Mouse (Mus musculus) limb, embryonic 15.5 days (tissue): Measurements from ENCODE around the gene Slc41a2. TPM values are rescaled to one million over a fixed set of nuclear protein-coding genes. Genes with fewer than 3 reads are reported as not detected.

Experiments used
- ATAC-seq: fragments of 200-750 bp; cut with Nextera tagmentation; 2 replicates; pipeline ENCODE4 v1.8.0; 2017; ENCODE audit warnings: low read depth, moderate TSS enrichment; ENCODE audit not compliant: insufficient number of reproducible peaks, low FRiP score, low TSS enrichment
- H3K27ac ChIP-seq: fragments of 300-500 bp; sonication (generic); 2 replicates; pipeline ENCODE4 v1.5.1; 2015; ENCODE audit warnings: moderate library complexity, mild to moderate bottlenecking, inconsistent platforms
- H3K27me3 ChIP-seq: fragments of 300-500 bp; sonication (generic); 2 replicates; pipeline ENCODE4 v1.6.1; 2015; ENCODE audit warnings: inconsistent platforms
- H3K36me3 ChIP-seq: fragments of 300-500 bp; sonication (generic); 2 replicates; pipeline ENCODE4 v1.6.1; 2015; ENCODE audit warnings: inconsistent platforms
- H3K4me1 ChIP-seq: fragments of 300-500 bp; sonication (generic); 2 replicates; pipeline ENCODE4 v1.6.1; 2015; ENCODE audit warnings: inconsistent platforms
- H3K4me2 ChIP-seq: fragments of 300-500 bp; sonication (generic); 2 replicates; pipeline ENCODE4 v1.6.1; 2015; ENCODE audit warnings: mild to moderate bottlenecking, inconsistent platforms
- H3K4me3 ChIP-seq: fragments of 300-500 bp; sonication (generic); 2 replicates; pipeline ENCODE4 v1.5.1; 2015; ENCODE audit warnings: mild to moderate bottlenecking, inconsistent platforms
- H3K9ac ChIP-seq: fragments of 300-500 bp; sonication (generic); 2 replicates; pipeline ENCODE4 v1.6.1; 2015; ENCODE audit warnings: inconsistent platforms
- H3K9me3 ChIP-seq: fragments of 300-500 bp; sonication (generic); 2 replicates; pipeline ENCODE4 v1.6.1; 2016; ENCODE audit warnings: inconsistent platforms
- WGBS: fragments of 180-500 bp; shearing (Covaris S2); methylation state at CpG from one replicate; pipeline ENCODE4 v1.1.7; 2015; 5-methylcytosine and 5-hydroxymethylcytosine counted together
- polyA plus RNA-seq: library from polyadenylated mRNA; unstranded; fragments of >200 nt; fragmentation: Nextera tagmentation; extraction: Ambion mirVana; gene quantifications from 2 replicates; pipeline ENCODE4 v1.2.1, GENCODE M21; 2015

Slc41a2 gene
- polyA plus RNA-seq, 1 experiment from 2014 or later, result 1.7 TPM

DNA sequence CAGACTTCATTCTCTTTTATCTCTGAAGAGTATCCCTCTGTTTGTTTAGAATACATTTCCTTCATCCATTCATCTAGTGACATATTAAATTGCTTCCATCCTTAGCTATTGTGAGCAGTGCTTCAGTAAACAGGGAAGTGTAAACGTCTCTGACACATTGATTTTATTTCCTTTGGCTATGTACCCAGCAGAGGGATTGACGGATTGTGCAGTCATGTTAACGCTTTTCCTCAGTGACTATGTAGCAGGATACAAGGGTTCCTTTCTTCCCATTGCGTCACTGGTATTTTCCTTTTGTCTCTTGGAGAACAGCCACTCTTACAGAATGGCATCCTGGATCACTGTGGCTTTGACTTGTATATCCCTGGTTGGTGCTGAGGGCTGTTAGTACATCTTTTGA is 76.4 kb downstream of the Slc41a2 start:
- H3K9ac ChIP-seq, result no peak overlapping the region
- ATAC-seq, result no peak
- no peak overlapping the region for H3K4me3 ChIP-seq
- no peaks in the 10 kb centered on the region for H3K4me1 ChIP-seq
- no peak overlapping the region for H3K4me2 ChIP-seq
- no peaks in the 10 kb centered on the region for H3K27me3 ChIP-seq
- H3K27ac ChIP-seq, result no peak overlapping the region
- H3K9me3 ChIP-seq, result no peaks in the 10 kb centered on the region
- H3K36me3 ChIP-seq, result no peaks in the 10 kb centered on the region
- 49% methylated on average over 4 of the region's 4 CpGs for WGBS

DNA sequence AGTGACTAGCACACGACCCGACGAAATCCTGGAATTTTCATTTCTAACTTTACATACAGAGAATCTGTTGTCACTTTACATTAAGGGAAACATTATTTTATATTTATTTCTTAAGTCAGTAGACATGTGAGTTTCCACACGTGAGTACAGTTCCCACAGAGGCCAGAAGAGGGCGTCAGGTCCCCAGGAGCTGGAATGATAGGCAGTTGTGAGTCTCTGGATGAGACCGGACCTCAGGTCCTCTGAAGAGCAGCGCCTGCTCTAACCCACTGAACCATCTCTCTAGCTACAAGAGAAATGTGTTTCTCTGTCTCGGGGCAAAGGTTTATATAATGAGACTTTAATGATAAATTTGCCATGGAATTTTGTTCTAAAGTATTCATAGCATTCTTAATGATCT is 86.3 kb downstream of the Slc41a2 start:
- Histone ChIP-seq H3K9ac (no peak overlapping the region), H3K27ac (no peak overlapping the region), H3K36me3 (no peaks in the 10 kb centered on the region), H3K4me1 (no peaks in the 10 kb centered on the region), H3K4me3 (no peak overlapping the region), H3K4me2 (no peak overlapping the region), H3K27me3 (no peaks in the 10 kb centered on the region), H3K9me3 (no peaks in the 10 kb centered on the region)
- 67% methylated on average over 8 of the region's 8 CpGs for WGBS
- ATAC-seq, result no peak

DNA sequence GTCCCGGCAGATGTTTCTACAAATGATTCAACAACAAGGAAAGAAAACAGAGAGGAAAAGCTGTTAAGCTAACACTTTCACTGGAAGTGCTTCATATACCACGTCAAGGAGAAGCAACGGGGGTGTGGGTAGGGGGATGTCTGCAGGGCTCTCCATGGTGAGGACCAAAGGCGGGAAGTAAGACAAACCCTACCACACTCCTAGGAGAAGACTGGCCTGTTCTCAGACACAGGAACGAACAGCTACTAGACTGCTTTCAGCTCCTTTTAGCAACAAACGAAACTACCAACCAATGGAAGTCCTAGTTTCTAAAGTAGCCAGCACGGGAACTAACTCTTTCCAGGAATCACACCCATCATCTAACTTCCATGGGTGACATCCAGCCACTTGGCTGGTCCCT is 89.6 kb downstream of the Slc41a2 start:
- no peaks in the 10 kb centered on the region for H3K36me3 ChIP-seq
- H3K4me2 ChIP-seq, result no peak overlapping the region
- H3K27ac ChIP-seq, result no peak overlapping the region
- H3K9me3 ChIP-seq, result no peaks in the 10 kb centered on the region
- no peak overlapping the region for H3K4me3 ChIP-seq
- ATAC-seq, result no peak
- 67% methylated on average over 7 of the region's 7 CpGs for WGBS
- no peaks in the 10 kb centered on the region for H3K27me3 ChIP-seq
- H3K4me1 ChIP-seq, result no peaks in the 10 kb centered on the region
- no peak overlapping the region for H3K9ac ChIP-seq

DNA sequence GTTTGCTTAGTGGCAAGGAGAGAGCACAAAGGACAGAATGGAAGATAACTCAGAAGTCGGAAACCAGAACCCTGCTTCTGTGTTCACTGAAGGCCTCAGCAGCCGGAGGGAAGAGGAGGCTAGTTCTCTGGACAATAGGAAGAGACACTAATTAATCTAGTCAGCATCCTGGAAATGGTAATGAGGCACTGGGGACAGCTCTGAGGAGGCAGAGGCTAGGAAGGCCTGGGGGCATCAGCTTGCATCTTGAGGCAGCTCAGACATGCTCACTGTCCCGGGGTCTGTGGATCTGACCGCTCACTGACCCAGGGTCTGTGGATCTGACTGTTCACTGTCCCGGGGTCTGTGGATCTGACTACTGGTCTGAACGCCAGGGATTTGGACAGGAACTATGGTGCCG is 92.0 kb downstream of the Slc41a2 start:
- H3K27ac ChIP-seq, result no peak overlapping the region
- no peak for ATAC-seq
- H3K9ac ChIP-seq, result no peak overlapping the region
- no peaks in the 10 kb centered on the region for H3K27me3 ChIP-seq
- no peaks in the 10 kb centered on the region for H3K4me1 ChIP-seq
- no peak overlapping the region for H3K4me2 ChIP-seq
- H3K4me3 ChIP-seq, result no peak overlapping the region
- no peaks in the 10 kb centered on the region for H3K9me3 ChIP-seq
- no peaks in the 10 kb centered on the region for H3K36me3 ChIP-seq
- WGBS, result 79% methylated on average over 7 of the region's 7 CpGs

DNA sequence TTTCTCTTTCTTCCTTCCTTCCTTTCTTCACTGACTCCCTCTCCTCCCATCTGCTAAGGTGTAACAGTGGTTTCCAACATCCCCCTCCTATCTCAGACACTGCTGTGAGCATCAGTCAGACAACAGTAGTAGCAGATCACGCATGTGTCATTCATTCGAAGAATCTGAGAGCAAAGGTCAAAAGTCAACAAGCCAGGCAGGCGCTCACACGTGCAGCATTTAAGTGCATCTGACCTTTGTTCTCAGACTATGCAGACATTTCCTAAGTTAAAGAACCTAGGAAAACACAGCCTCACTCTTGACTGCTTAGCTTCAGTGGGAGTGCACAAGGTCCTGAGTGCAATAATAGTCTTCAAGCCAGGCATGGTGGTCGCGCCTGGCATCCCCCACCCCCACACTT is 93.6 kb downstream of the Slc41a2 start:
- Histone ChIP-seq H3K4me1 (no peaks in the 10 kb centered on the region), H3K9me3 (no peaks in the 10 kb centered on the region), H3K36me3 (no peaks in the 10 kb centered on the region), H3K27me3 (no peaks in the 10 kb centered on the region), H3K9ac (no peak overlapping the region), H3K4me2 (no peak overlapping the region), H3K27ac (no peak overlapping the region), H3K4me3 (no peak overlapping the region)
- ATAC-seq, result no peak
- WGBS, result 65% methylated on average over 6 of the region's 6 CpGs

DNA sequence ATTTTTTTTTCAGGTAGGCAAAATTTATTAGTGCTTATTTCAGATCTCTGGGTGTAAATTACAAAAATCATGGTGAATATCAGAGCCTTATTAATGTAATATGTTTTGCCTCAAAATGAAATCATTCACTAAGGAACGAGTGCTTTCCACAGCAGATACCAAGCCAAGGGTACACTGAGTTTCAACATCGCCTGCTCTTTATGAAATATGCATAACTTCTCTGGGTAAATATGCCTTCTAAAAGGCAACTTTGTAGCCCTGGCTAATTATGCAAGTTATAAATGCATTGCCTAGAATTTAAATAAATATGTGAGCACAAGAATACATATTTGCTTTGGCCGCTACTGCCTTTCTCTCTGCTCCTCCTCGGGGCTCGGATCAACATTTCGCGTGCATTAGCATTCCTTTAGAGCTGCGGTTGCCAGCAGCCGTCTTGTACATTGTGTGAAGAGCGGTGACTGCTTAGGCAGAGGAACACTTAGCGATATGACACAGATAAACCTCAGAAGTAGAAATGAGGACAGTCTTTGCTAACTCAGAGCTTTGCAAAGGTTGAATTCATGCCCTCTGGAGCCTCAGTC is 95.5 kb downstream of the Slc41a2 start:
- ATAC-seq, result no peak
- no peak overlapping the region for H3K4me2 ChIP-seq

DNA sequence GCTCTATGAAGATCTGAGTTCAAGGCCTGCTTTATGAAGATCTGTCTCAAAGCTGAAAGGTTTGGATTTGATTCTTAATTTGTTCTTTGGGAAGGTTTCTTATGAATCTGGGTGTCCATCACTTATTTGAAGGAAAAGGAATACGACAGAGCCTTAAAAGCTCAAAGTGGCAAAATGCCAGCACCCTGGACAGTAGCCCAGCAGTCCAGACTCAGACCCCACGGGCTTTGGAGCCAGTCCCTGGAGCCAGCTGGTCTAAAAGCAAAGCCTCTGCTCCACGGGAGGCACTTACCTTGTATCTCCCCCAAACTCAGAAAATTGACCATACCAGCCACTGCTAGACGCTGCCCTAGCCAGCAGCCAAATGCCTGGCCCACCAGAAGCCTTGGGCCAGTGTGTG is 103.3 kb downstream of the Slc41a2 start:
- WGBS, result 45% methylated on average over 4 of the region's 4 CpGs
- H3K27me3 ChIP-seq, result no peaks in the 10 kb centered on the region
- no peak overlapping the region for H3K9ac ChIP-seq
- H3K4me3 ChIP-seq, result no peak overlapping the region
- ATAC-seq, result no peak
- no peaks in the 10 kb centered on the region for H3K36me3 ChIP-seq
- no peaks in the 10 kb centered on the region for H3K9me3 ChIP-seq
- H3K27ac ChIP-seq, result no peak overlapping the region
- no peaks in the 10 kb centered on the region for H3K4me1 ChIP-seq
- H3K4me2 ChIP-seq, result no peak overlapping the region

More for the DNA sequence above, 95.5 kb downstream of the Slc41a2 start:
- Histone ChIP-seq H3K27ac (no peak overlapping the region), H3K36me3 (no peaks in the 10 kb centered on the region), H3K9me3 (no peaks in the 10 kb centered on the region), H3K9ac (no peak overlapping the region), H3K4me1 (no peaks in the 10 kb centered on the region), H3K4me3 (no peak overlapping the region), H3K27me3 (no peaks in the 10 kb centered on the region)
- 58% methylated on average over 11 of the region's 11 CpGs for WGBS

DNA sequence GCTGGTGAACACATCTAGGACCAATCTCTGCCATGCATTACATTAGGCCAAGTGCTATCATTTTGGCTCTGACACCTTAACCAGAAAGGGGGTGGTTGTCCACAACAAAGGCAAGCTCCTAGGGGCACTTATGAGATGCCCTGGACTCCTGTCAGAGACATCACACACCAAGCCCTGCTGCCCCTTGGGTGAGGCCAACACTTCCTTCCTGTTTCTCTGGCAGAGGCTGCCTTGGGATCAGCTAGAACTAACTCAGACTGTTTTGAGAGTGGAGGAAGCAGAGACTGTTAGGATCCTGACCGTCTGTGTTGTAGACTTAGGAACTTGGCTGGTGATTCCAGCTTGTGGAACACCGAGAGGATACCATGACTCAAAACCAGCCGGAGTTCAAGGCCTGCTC is 103.7 kb downstream of the Slc41a2 start:
- H3K27me3 ChIP-seq, result no peaks in the 10 kb centered on the region
- ATAC-seq, result no peak
- H3K9ac ChIP-seq, result no peak overlapping the region
- WGBS, result 80% methylated on average over 3 of the region's 3 CpGs
- H3K4me3 ChIP-seq, result no peak overlapping the region
- no peak overlapping the region for H3K4me2 ChIP-seq
- H3K27ac ChIP-seq, result no peak overlapping the region
- H3K4me1 ChIP-seq, result no peaks in the 10 kb centered on the region
- H3K36me3 ChIP-seq, result no peaks in the 10 kb centered on the region
- H3K9me3 ChIP-seq, result no peaks in the 10 kb centered on the region

DNA sequence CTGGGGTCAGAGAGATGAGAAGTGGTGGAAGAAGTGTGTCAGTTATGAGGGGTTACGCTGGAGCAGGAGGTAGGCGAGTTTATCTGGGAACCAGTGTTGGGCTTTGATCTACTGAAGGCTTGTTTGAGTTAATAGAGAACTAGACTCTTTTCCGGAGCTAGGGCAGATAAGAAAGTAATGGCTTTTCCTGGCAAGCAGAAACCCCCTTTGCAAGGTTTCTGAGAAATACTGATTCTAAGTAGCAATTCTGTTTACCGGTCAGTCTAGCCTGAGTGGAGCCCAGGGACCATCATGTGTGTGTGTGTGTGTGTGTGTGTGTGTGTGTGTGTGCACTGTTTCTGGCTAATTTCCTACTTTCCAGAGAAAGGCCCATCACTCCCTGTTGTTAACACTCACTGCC is 109.1 kb downstream of the Slc41a2 start:
- ATAC-seq, result no peak
- Histone ChIP-seq H3K4me1 (no peaks in the 10 kb centered on the region), H3K9ac (no peak overlapping the region), H3K36me3 (no peaks in the 10 kb centered on the region), H3K4me3 (no peak overlapping the region), H3K27ac (no peak overlapping the region), H3K9me3 (no peaks in the 10 kb centered on the region), H3K27me3 (no peaks in the 10 kb centered on the region), H3K4me2 (no peak overlapping the region)
- WGBS, result 72% methylated on average over 4 of the region's 4 CpGs

DNA sequence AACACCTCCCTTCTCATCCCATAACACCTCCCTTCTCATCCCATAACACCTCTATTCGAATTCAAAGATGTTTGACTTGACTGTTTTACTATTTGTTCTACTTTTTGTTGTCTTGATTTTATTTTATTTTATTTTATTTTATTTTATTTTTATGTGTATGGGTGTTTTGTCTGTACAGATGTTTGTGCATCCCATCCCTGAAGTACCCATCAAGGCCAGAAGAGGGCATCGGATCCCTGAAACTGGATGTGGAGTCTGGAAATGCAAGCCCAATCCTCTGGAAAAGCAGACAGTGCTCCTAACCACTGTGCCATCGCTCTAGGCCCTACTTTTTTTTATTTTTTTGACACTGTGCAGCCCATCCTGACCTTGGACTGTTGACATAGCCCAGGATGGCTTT is 112.7 kb downstream of the Slc41a2 start:
- Histone ChIP-seq H3K36me3 (no peaks in the 10 kb centered on the region), H3K9ac (no peak overlapping the region), H3K9me3 (no peaks in the 10 kb centered on the region), H3K4me3 (no peak overlapping the region), H3K4me1 (no peaks in the 10 kb centered on the region), H3K4me2 (no peak overlapping the region), H3K27me3 (no peaks in the 10 kb centered on the region), H3K27ac (no peak overlapping the region)
- 53% methylated on average over 3 of the region's 3 CpGs for WGBS
- no peak for ATAC-seq

DNA sequence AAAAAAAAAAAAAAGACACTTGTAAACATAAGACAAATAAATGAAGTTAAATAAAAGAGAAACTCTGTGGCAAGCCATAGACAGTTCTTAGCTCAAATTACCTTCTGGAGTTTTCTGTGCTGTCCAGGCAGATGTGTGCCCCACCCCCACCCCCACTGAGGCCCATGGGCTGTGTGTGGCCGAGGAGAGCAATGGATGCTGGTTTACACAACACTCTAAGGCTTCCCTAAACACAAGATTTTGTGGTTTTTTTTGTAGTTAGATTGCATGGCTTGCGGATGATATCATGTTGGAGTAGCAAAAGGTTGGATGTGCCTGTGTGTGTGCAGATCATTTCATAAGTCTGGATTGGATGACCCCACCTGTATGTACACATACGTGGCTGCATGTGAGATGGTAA is 116.8 kb downstream of the Slc41a2 start:
- Histone ChIP-seq H3K36me3 (no peaks in the 10 kb centered on the region), H3K9ac (no peak overlapping the region), H3K4me2 (no peak overlapping the region), H3K27me3 (no peaks in the 10 kb centered on the region), H3K27ac (no peak overlapping the region), H3K9me3 (no peaks in the 10 kb centered on the region), H3K4me1 (0 out of 2 replicates have a peak, but pooled peaks cover 7% of the 10 kb centered on the region), H3K4me3 (no peak overlapping the region)
- 81% methylated on average over 3 of the region's 3 CpGs for WGBS
- no peak for ATAC-seq

DNA sequence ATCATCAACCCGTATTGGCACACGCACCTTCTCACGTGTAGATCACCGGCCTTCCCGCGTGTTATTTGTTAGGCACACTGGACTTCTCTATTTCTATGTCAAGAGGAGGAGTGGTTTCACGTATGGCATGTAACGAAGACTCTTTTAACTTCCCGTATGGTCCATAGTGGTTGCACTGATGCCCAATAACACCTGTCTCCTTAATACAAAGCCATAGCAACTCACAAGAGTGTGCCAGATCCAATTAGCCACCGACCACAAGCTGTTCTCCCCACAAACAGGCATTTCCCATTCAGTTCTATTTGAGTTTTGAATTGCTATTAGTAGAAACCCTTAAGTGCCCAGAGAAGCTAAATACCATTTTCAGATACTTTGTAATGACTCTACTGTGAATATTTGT is 117.5 kb downstream of the Slc41a2 start:
- ATAC-seq, result no peak
- Histone ChIP-seq H3K4me1 (peaks cover 7% of the 10 kb centered on the region; the same call in 1 of the 2 replicates), H3K36me3 (no peaks in the 10 kb centered on the region), H3K4me2 (no peak overlapping the region), H3K27ac (no peak overlapping the region), H3K4me3 (no peak overlapping the region), H3K9me3 (no peaks in the 10 kb centered on the region), H3K27me3 (no peaks in the 10 kb centered on the region), H3K9ac (no peak overlapping the region)
- 77% methylated on average over 10 of the region's 10 CpGs for WGBS

DNA sequence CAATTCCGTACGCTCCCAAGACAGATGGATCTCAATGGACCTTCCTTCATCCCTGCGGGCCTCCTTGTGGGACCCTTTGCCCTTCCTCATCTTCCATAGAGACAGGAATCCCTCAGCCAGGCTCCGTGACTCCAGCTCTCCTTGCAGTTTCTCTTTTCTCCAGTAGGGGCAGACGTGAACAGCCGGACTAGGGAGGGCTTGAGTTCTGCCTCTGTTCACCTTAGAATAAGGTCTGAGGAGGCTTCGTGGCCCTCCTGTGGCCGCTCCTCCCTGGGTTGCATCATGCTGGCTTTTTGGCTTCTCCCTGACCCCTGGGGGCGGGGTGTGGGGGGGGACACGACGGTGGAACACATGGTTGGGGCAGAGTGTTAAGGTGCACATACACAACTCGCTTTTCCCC is 118.0 kb downstream of the Slc41a2 start:
- no peak for ATAC-seq
- H3K27ac ChIP-seq, result no peak overlapping the region
- peaks cover 10% of the 10 kb centered on the region; the same call in 1 of the 2 replicates for H3K4me1 ChIP-seq
- no peak overlapping the region for H3K4me3 ChIP-seq
- no peaks in the 10 kb centered on the region for H3K27me3 ChIP-seq
- H3K9ac ChIP-seq, result no peak overlapping the region
- 28% methylated on average over 12 of the region's 12 CpGs for WGBS
- no peak overlapping the region for H3K4me2 ChIP-seq
- no peaks in the 10 kb centered on the region for H3K36me3 ChIP-seq
- no peaks in the 10 kb centered on the region for H3K9me3 ChIP-seq
